Mouse (Mus musculus): ENCODE results near the gene Rab25. TPM values are rescaled to one million over a fixed set of nuclear protein-coding genes. Genes with fewer than 3 reads are reported as not detected.

The Rab25 gene
- polyA plus RNA-seq, 1 experiment from 2014 or later: 0.41 TPM

DNA sequence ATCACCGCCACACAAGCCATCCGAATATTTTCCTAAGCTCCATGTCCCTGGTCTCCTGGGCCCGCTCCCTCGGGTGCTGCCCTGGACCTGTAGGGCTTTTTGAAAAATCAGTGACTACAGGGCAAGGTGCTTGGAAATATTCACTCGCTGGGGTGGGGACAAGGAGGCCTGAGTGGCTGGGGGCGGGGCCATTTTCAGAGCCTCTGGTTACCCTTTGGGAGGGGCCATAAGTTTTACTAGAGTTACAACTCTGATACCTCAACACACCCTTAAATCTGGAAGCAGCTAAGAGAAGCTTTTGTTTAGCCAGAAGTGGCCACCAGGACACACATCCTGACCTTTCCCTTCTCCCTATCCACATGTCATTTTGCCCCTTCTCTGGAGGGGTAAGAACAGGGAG lies 11.0 kb downstream of the Rab25 start:
- H3K9me3 ChIP-seq: no peaks in the 10 kb centered on the region
- WGBS: 42% methylated on average over 6 of the region's 6 CpGs
- no peaks in the 10 kb centered on the region for H3K27me3 ChIP-seq (replicated peaks)
- H3K36me3 ChIP-seq (replicated peaks): peaks cover 30% of the 10 kb centered on the region
- H3K27ac ChIP-seq: peak overlapping the region; percentile 42
- H3K9ac ChIP-seq: peak overlapping the region; percentile 99
- no peak for ATAC-seq (replicated peaks)
- peak overlapping the region; percentile 65 for H3K4me3 ChIP-seq
- peaks cover 77% of the 10 kb centered on the region for H3K4me1 ChIP-seq
- peak overlapping the region; percentile 83 for H3K4me2 ChIP-seq

- H3K27me3 ChIP-seq (replicated peaks): no peaks in the 10 kb centered on the region
- peaks cover 30% of the 10 kb centered on the region for H3K36me3 ChIP-seq (replicated peaks)
- peak overlapping the region; percentile 99 for H3K9ac ChIP-seq
- peak overlapping the region; percentile 83 for H3K4me2 ChIP-seq
- peak overlapping the region; percentile 65 for H3K4me3 ChIP-seq
- H3K4me1 ChIP-seq: peaks cover 69% of the 10 kb centered on the region
- WGBS: 3% methylated on average over 64 of the region's 64 CpGs
- ATAC-seq (replicated peaks): no peak
- no peaks in the 10 kb centered on the region for H3K9me3 ChIP-seq
- peak overlapping the region; percentile 42 for H3K27ac ChIP-seq
Observed at GRCm38 (mm10) chr3:88536103-88536930, 11.8 kb downstream of the Rab25 start.

DNA sequence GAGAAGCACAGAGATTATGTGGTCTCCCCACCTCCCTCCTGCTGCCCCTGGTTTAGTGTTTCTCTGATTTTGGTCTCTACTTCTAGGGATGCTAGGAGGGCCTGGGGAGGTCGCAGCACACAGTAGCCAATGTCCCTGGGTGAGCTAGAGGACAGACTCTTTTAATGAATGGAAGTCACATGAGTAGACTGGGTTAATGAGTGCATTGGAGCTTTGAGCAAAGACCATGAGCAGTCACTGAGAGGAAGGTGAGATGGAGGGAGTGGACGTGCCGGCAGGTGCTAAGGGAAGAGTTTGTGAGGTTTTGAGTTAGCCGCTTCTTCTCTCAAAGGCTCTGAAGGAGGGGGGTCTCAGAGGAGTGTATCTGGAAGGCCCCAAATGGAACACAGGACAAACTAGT lies 12.6 kb downstream of the Rab25 start:
- 20% methylated on average over 4 of the region's 4 CpGs for WGBS
- Histone ChIP-seq H3K4me1 (peaks cover 63% of the 10 kb centered on the region), H3K9ac (peak overlapping the region; percentile 99), H3K4me3 (peak overlapping the region; percentile 65), H3K4me2 (peak overlapping the region; percentile 83), H3K36me3 (replicated peaks) (peaks cover 29% of the 10 kb centered on the region), H3K27me3 (replicated peaks) (no peaks in the 10 kb centered on the region), H3K27ac (peak overlapping the region; percentile 99), H3K9me3 (no peaks in the 10 kb centered on the region)
- no peak for ATAC-seq (replicated peaks)

- H3K4me1 ChIP-seq: peaks cover 63% of the 10 kb centered on the region
- peak overlapping the region; percentile 99 for H3K9ac ChIP-seq
- ATAC-seq (replicated peaks): no peak
Observed at GRCm38 (mm10) chr3:88535005-88535404, 13.1 kb downstream of the Rab25 start.

GRCm38 (mm10) chr3:88533706-88534105 lies 14.4 kb downstream of the Rab25 start:
- Histone ChIP-seq H3K27me3 (replicated peaks) (no peaks in the 10 kb centered on the region), H3K27ac (peak overlapping the region; percentile 99), H3K4me3 (peak overlapping the region; percentile 65), H3K4me2 (peak overlapping the region; percentile 83), H3K9ac (peak overlapping the region; percentile 99), H3K4me1 (peaks cover 67% of the 10 kb centered on the region), H3K36me3 (replicated peaks) (peaks cover 22% of the 10 kb centered on the region), H3K9me3 (no peaks in the 10 kb centered on the region)
- 0% methylated on average over 4 of the region's 5 CpGs for WGBS
- ATAC-seq (replicated peaks): 0 out of 2 replicates have a peak, but pooled peaks have one; percentile 1

More at GRCm38 (mm10) chr3:88535005-88535404, 13.1 kb downstream of the Rab25 start:
- H3K27ac ChIP-seq: peak overlapping the region; percentile 99
- peak overlapping the region; percentile 83 for H3K4me2 ChIP-seq
- peaks cover 23% of the 10 kb centered on the region for H3K36me3 ChIP-seq (replicated peaks)
- H3K9me3 ChIP-seq: no peaks in the 10 kb centered on the region
- whole genome bisulfite sequencing: 11% methylated on average over 3 of the region's 3 CpGs
- H3K4me3 ChIP-seq: peak overlapping the region; percentile 65
- no peaks in the 10 kb centered on the region for H3K27me3 ChIP-seq (replicated peaks)

DNA sequence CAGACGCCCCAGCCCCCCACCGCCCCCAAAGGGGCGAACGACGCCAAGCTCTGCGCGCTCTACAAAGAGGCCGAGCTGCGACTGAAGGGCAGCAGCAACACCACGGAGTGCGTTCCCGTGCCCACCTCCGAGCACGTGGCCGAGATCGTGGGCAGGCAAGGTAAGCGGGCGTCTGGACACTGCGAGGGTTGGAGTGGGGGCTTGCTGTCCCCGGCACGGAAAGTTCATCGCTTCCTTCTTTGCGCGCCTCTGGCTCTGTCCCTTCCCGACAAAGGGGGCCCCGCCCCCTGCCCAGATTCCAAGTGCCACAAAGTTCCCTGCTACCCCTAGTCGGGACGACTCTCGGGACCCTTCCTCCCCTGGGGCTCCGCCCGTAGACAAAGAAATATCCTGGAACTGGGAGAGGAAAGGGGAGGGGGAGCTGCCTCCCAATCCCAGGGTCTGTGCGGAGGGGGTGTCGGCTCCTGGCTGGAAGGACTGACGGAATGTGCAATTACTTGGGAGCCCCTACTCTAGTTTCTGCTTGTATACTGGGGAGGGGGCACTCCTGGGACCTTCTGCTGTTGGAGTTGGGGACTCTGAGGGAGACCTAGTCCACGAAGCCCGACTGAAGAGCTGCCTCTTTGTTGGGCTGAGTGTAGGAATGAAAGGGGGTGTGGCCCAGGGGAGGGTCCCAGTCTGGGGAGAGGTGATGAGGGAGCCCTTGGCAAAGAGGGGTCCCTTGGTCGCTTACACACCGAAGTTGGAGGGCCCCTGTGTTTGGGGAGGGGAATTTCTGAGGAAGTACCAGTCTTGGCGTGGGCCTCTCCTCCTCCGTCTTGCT lies 15.2 kb downstream of the Rab25 start:
- ATAC-seq (replicated peaks): peak; percentile 15
- peak overlapping the region; percentile 83 for H3K4me2 ChIP-seq
- peak overlapping the region; percentile 99 for H3K9ac ChIP-seq
- no peaks in the 10 kb centered on the region for H3K27me3 ChIP-seq (replicated peaks)
- H3K27ac ChIP-seq: peak overlapping the region; percentile 99
- H3K36me3 ChIP-seq (replicated peaks): peaks cover 14% of the 10 kb centered on the region
- H3K9me3 ChIP-seq: no peaks in the 10 kb centered on the region
- 1% methylated on average over 39 of the region's 40 CpGs for WGBS
- peaks cover 66% of the 10 kb centered on the region for H3K4me1 ChIP-seq
- peak overlapping the region; percentile 65 for H3K4me3 ChIP-seq

GRCm38 (mm10) chr3:88532299-88532674 lies 15.8 kb downstream of the Rab25 start, which contains the start of gene Mex3a:
TSS of gene Mex3a (plus strand) at chr3:88532395.
- no peaks in the 10 kb centered on the region for H3K27me3 ChIP-seq (replicated peaks)
- peak; percentile 8 for ATAC-seq (replicated peaks)
- H3K36me3 ChIP-seq (replicated peaks): peaks cover 8% of the 10 kb centered on the region; the same call in 1 of the 2 replicates
- WGBS: 2% methylated on average over 13 of the region's 31 CpGs
- H3K9ac ChIP-seq: peak within 1 kb of the TSS; percentile 99
- H3K27ac ChIP-seq: peak within 1 kb of the TSS; percentile 99
- H3K9me3 ChIP-seq: no peaks in the 10 kb centered on the region
- peak within 1 kb of the TSS; percentile 83 for H3K4me2 ChIP-seq
- H3K4me1 ChIP-seq: peaks cover 66% of the 10 kb centered on the region
- peak within 1 kb of the TSS; percentile 65 for H3K4me3 ChIP-seq

DNA sequence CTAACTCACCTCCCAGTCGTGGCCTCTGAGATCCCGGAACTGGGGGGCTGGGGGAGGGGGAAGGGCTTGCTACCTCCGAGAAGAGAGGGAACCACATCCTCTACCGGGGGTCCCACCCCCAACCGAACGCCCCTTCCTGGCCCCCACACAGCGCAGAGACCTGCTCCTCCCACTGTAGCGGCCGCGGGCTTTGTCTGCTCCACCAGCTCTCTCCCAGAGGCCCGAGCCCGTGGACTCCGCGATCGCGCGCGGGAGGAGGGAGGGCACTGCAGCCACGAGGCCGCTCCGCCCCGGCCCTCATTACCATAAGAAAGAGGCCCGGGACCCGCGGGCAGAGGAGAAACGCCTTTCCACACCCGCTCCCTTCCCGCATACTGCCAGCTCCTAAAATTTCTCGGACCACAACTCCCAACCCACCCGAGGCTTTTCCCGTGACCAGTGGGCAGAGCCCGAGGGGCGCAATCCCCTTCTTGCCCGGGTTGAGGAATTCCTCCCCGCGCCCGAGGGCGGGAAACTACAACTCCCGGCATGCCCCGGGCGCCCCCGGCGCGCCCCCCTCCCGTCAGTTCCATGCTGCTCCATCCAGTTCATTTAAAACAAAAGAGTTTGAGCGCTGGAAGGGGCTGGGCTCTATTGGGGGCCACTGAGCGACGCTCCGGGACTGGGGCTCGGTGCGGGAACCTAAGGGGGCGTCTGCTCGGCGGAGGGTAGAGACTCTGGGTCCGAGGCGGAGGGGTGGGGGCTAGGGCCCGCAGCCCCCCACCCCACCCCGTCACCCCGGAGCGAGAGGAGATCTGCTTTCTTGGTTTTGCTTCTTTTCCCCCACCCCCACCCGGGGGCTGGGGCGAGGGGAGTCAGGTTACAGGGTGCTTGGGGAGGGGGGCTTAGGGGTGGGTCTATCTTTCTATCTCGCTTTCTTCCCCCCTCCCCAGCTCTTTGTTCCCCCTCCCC lies 16.5 kb downstream of the Rab25 start:
- H3K36me3 ChIP-seq (replicated peaks): 0 out of 2 replicates have a peak, but pooled peaks cover under 1% of the 10 kb centered on the region
- H3K9ac ChIP-seq: peak overlapping the region; percentile 99
- peak; percentile 79 for ATAC-seq (replicated peaks)
- H3K9me3 ChIP-seq: no peaks in the 10 kb centered on the region
- peak overlapping the region; percentile 99 for H3K27ac ChIP-seq
- WGBS: under 1% methylated on average over 56 of the region's 63 CpGs
- H3K27me3 ChIP-seq (replicated peaks): no peaks in the 10 kb centered on the region
- H3K4me1 ChIP-seq: peaks cover 65% of the 10 kb centered on the region
- H3K4me2 ChIP-seq: peak overlapping the region; percentile 83
- H3K4me3 ChIP-seq: peak overlapping the region; percentile 65

DNA sequence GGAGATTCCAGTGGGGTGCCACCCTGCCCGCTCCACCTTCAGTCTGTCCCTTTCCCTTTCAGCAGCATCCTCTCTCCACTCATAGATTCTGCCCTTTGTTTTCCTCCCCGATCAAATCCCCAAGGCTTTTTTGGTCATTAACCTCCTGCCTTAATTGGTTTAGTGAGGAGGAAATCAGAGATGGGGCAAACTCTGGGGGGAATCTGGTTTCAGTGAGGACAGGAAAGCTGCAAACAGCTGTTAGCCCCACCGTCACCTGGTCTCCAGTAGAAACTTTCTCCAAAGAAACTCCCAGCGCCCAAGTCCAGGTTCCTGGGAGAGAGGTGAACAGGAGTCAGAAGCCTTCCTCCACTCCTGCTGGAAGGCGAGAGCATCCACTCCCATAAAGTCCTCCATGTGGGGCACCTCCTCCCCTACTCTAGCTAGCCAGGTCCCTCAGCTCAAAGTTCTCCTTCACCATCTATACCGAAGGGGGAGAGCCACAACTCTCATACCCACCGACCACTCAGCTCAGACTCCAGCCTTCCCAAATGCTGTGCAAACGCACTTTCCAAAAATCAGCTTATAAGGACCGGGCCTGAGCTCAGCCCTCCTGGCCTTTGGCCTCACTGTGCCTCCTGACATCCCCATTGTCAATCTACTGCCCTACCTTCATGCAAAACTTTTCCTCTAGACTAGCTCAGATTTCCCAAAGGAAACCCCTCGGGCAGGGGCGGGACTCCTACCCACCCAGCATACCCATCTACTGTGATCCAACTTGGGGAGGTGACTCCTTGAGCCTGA lies 17.8 kb downstream of the Rab25 start:
- no peaks in the 10 kb centered on the region for H3K36me3 ChIP-seq (replicated peaks)
- no peak for ATAC-seq (replicated peaks)
- peak overlapping the region; percentile 99 for H3K27ac ChIP-seq
- peak overlapping the region; percentile 99 for H3K9ac ChIP-seq
- no peaks in the 10 kb centered on the region for H3K9me3 ChIP-seq
- H3K4me2 ChIP-seq: peak overlapping the region; percentile 83
- H3K27me3 ChIP-seq (replicated peaks): no peaks in the 10 kb centered on the region
- H3K4me3 ChIP-seq: peak overlapping the region; percentile 65
- H3K4me1 ChIP-seq: peaks cover 64% of the 10 kb centered on the region
- 2% methylated on average over 11 of the region's 11 CpGs for WGBS

DNA sequence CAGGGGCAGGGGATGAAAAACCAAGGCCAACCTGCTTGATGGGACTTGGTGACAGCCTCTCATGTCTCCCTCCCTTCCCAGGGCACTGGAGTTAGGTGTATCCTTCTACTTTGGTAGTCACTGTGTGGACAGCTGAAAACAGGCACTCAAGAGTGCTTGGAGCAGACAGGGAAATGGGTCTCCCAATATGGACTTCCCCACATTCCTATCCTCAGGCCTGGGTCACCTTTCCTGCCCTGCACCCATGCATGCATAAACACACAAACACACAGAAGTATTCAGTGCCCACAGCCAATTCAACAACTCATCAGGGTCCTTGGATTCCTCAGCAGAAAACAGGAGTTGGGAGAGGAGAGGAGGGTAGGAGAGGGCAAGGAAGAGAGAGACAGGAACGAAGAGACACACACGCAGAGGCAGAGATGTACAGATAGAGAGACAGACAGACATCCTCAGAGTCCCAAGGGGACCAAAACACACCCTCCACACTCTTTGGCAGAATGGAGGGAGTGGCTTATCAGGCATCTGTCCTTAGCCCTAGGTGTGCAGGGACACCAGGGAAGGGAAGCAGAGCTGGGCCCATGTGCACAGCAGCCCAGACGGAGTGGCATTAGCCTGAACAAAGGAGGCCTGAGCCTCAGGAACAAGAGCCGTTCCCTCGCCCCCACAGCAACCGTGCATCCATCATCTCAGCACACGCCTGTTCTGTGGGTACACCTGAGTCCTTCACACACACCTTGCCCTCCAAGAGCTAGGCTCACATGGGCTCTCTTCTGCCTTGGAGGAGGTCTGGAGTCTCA lies 18.7 kb downstream of the Rab25 start:
- H3K36me3 ChIP-seq (replicated peaks): no peaks in the 10 kb centered on the region
- ATAC-seq (replicated peaks): no peak
- H3K9ac ChIP-seq: peak overlapping the region; percentile 99
- no peaks in the 10 kb centered on the region for H3K9me3 ChIP-seq
- peak overlapping the region; percentile 99 for H3K27ac ChIP-seq
- peak overlapping the region; percentile 83 for H3K4me2 ChIP-seq
- peak overlapping the region; percentile 65 for H3K4me3 ChIP-seq
- 15% methylated on average over 7 of the region's 7 CpGs for whole genome bisulfite sequencing
- H3K27me3 ChIP-seq (replicated peaks): no peaks in the 10 kb centered on the region
- H3K4me1 ChIP-seq: peaks cover 55% of the 10 kb centered on the region
